Mouse (Mus musculus) hindbrain, embryonic 13.5 days (tissue): Measurements from ENCODE around the gene Coro2a. TPM values are rescaled to one million over a fixed set of nuclear protein-coding genes. Genes with fewer than 3 reads are reported as not detected.

Experiments
- ATAC-seq: fragments of 200-750 bp; cut with Nextera tagmentation; 2 replicates; pipeline ENCODE4 v1.8.0; 2017; ENCODE audit warnings: moderate TSS enrichment; ENCODE audit not compliant: low FRiP score
- H3K27ac ChIP-seq: fragments of 300-500 bp; sonication (generic); 2 replicates; pipeline ENCODE4 v1.5.1; 2015; ENCODE audit warnings: inconsistent platforms, mild to moderate bottlenecking, moderate library complexity
- H3K27me3 ChIP-seq: fragments of 300-500 bp; sonication (generic); 2 replicates; pipeline ENCODE4 v1.6.1; 2015; ENCODE audit warnings: mild to moderate bottlenecking, inconsistent platforms
- H3K36me3 ChIP-seq: fragments of 300-500 bp; sonication (generic); 2 replicates; pipeline ENCODE4 v1.6.1; 2015; ENCODE audit warnings: mild to moderate bottlenecking, inconsistent platforms
- H3K4me1 ChIP-seq: fragments of 300-500 bp; sonication (generic); replicated peaks from 2 replicates; pipeline ENCODE4 v1.6.1; 2015; ENCODE audit warnings: inconsistent platforms
- H3K4me2 ChIP-seq: fragments of 300-500 bp; sonication (generic); 2 replicates; pipeline ENCODE4 v1.6.1; 2015; ENCODE audit warnings: inconsistent platforms, mild to moderate bottlenecking, moderate library complexity
- H3K4me3 ChIP-seq: fragments of 300-500 bp; sonication (generic); 2 replicates; pipeline ENCODE4 v1.5.1; 2015; ENCODE audit warnings: mild to moderate bottlenecking, inconsistent platforms
- H3K9ac ChIP-seq: fragments of 300-500 bp; sonication (generic); 2 replicates; pipeline ENCODE4 v1.6.1; 2015; ENCODE audit warnings: mild to moderate bottlenecking, inconsistent platforms
- H3K9me3 ChIP-seq: fragments of 300-500 bp; sonication (generic); 2 replicates; pipeline ENCODE4 v1.6.1; 2016; ENCODE audit warnings: inconsistent platforms
- WGBS: fragments of 180-500 bp; shearing (Covaris S2); methylation state at CpG from one replicate; pipeline ENCODE4 v1.1.7; 2015; 5-methylcytosine and 5-hydroxymethylcytosine counted together
- polyA plus RNA-seq: library from polyadenylated mRNA; unstranded; fragments of >200 nt; fragmentation: Nextera tagmentation; extraction: Ambion mirVana; gene quantifications from 2 replicates; pipeline ENCODE4 v1.2.1, GENCODE M21; 2015

Coro2a gene
- polyA plus RNA-seq, 1 experiment from 2014 or later = 6.0 TPM

DNA sequence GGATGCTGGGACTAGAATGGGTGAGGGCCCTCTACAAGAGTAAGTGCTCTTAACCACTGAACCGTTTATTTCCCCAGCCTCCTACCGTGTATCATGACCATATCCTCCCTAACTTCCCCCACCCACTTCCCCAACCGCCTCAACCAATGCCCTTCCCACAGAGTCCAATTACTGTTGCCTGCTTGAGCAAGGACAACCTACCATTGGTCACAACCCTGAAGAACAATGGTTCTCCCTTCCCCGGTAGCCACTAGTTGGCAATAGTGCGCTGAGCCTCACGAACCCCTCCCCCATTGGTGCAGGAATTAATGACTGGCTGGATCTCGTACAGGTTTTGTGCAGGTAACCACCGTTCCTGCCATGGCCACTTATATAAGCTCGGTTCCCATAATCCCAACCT is 28.4 kb upstream of the Coro2a start:
- no peak for ATAC-seq
- H3K9ac ChIP-seq = no peak overlapping the region
- peaks cover 7% of the 10 kb centered on the region for H3K4me1 ChIP-seq
- no peaks in the 10 kb centered on the region for H3K9me3 ChIP-seq
- no peak overlapping the region for H3K4me2 ChIP-seq
- H3K36me3 ChIP-seq = no peaks in the 10 kb centered on the region
- H3K27ac ChIP-seq = no peak overlapping the region
- H3K27me3 ChIP-seq = peaks cover 6% of the 10 kb centered on the region; the same call in 1 of the 2 replicates
- H3K4me3 ChIP-seq = no peak overlapping the region
- 55% methylated on average over 9 of the region's 9 CpGs for WGBS

DNA sequence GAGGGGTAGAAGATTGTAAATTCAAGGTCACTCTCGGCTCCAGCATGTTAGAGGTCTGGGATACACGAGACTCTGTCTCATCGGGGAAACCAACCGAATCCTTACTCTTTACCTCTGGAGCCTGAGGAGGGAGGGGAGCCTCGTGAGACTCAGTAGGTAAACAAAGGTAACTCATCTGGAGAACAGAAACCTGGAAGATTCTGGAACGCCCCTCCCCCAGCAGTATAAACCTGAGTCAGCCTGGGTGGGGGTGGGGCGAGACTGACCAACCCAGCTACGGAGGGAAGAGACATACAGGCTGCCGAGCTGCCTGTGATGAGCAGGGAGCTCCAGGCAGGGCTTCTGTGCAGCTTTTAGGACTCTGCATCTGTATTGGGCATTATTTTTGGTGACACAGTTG is 26.9 kb upstream of the Coro2a start:
- no peak overlapping the region for H3K27ac ChIP-seq
- 45% methylated on average over 9 of the region's 9 CpGs for WGBS
- H3K4me1 ChIP-seq = peaks cover 7% of the 10 kb centered on the region
- H3K27me3 ChIP-seq = 0 out of 2 replicates have a peak, but pooled peaks cover 6% of the 10 kb centered on the region
- no peak overlapping the region for H3K9ac ChIP-seq
- H3K4me2 ChIP-seq = no peak overlapping the region
- H3K4me3 ChIP-seq = no peak overlapping the region
- ATAC-seq = no peak
- H3K9me3 ChIP-seq = no peaks in the 10 kb centered on the region
- H3K36me3 ChIP-seq = no peaks in the 10 kb centered on the region

DNA sequence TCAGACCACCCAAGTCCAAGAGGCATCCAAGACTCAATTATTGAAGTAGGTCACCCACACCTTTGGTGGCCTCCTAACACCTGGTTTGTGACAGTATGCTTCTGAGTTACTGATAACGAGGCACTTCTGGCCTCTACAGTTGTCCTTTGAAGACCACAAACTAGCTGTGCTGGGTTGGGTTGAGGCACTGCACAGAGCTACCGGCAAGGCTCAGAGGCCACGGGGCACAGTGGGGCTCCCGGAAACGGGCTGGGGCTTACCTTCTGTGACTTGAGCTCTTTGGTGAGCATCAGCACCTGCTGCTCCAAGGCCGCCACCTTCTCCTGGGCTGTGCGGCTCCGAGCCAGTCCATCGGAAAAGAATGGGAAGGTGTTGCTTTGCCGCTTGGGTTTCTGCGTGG is 26.1 kb upstream of the Coro2a start:
- no peak overlapping the region for H3K4me3 ChIP-seq
- H3K4me1 ChIP-seq = peaks cover 7% of the 10 kb centered on the region
- H3K4me2 ChIP-seq = no peak overlapping the region
- H3K9me3 ChIP-seq = no peaks in the 10 kb centered on the region
- WGBS = 89% methylated on average over 11 of the region's 11 CpGs
- no peak overlapping the region for H3K27ac ChIP-seq
- H3K36me3 ChIP-seq = no peaks in the 10 kb centered on the region
- ATAC-seq = no peak
- no peak overlapping the region for H3K9ac ChIP-seq
- H3K27me3 ChIP-seq = 0 out of 2 replicates have a peak, but pooled peaks cover 6% of the 10 kb centered on the region

DNA sequence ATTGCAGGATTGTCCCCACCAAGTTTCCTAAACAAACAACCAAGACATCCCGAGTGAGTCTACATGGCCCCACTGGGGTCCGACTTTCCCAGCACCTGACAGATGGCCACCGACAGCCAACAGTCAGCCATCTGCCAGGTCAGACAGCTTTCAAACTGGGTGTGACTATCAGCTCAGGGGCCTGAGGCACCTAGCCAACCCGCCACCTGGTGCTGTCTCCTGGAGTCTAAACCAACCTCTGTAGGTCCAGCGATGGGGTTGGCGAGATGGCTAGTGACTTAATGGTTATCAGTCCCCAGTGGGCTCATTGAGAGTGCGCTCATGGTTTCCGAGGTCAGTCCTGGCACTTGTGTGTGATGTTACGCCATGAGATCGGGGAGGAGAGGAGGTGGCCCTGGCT is 23.1 kb upstream of the Coro2a start:
- no peak for ATAC-seq
- WGBS = 76% methylated on average over 10 of the region's 10 CpGs

DNA sequence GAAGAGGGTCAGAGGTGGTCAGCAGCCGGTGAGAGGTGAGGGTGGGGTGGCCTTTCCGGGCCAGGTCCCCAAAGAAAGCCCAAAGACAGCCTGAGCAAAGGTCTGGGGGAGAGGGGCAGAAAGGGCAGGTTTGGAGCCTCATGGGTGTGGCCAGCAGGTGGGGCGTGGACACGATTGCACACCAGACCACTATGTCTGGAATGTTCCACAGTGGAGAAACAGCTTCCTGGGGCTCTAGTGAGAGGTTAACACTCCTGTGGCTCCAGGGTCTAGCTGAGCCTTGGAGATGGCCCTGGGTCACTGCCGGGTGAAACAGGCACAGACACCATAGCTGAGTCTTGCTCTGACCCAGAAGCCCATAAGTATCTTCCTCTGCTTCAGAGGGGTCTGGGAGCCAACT is 21.0 kb upstream of the Coro2a start:
- H3K36me3 ChIP-seq = no peaks in the 10 kb centered on the region
- 88% methylated on average over 5 of the region's 5 CpGs for WGBS
- H3K9me3 ChIP-seq = no peaks in the 10 kb centered on the region
- H3K27ac ChIP-seq = no peak overlapping the region
- H3K9ac ChIP-seq = no peak overlapping the region
- H3K4me1 ChIP-seq = peaks cover 5% of the 10 kb centered on the region; the same call in 1 of the 2 replicates
- ATAC-seq = no peak
- no peak overlapping the region for H3K4me2 ChIP-seq
- peaks cover 25% of the 10 kb centered on the region for H3K27me3 ChIP-seq
- no peak overlapping the region for H3K4me3 ChIP-seq

More for the DNA sequence above, 23.1 kb upstream of the Coro2a start:
- Histone ChIP-seq H3K27me3 (peaks cover 17% of the 10 kb centered on the region), H3K4me1 (peaks cover 12% of the 10 kb centered on the region), H3K27ac (no peak overlapping the region), H3K4me2 (no peak overlapping the region), H3K9me3 (no peaks in the 10 kb centered on the region), H3K9ac (no peak overlapping the region), H3K36me3 (no peaks in the 10 kb centered on the region), H3K4me3 (no peak overlapping the region)

DNA sequence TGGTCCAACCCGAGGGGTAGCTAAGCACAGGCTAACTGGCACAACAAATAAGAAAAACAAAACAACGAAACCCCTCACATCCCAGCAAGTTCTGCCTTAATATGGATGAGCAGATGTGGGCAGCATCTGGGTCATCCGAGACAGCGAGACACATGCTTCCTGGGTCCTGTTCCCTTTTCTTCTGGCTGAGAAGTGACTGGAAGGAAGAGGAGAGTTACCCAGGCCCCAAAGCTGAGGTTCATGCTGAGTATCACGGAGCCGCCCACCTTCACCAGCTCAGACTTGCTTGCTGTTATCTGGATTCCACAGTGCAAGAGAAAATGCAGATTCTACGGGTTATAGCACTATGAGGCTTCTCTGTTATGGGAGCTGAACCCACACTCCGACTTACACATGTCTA is 18.9 kb upstream of the Coro2a start:
- Histone ChIP-seq H3K9me3 (no peaks in the 10 kb centered on the region), H3K4me2 (no peak overlapping the region), H3K27ac (no peak overlapping the region), H3K36me3 (no peaks in the 10 kb centered on the region), H3K9ac (no peak overlapping the region), H3K4me3 (no peak overlapping the region), H3K4me1 (peaks cover 5% of the 10 kb centered on the region; the same call in 1 of the 2 replicates), H3K27me3 (peaks cover 25% of the 10 kb centered on the region)
- no peak for ATAC-seq
- WGBS = 82% methylated on average over 8 of the region's 8 CpGs

DNA sequence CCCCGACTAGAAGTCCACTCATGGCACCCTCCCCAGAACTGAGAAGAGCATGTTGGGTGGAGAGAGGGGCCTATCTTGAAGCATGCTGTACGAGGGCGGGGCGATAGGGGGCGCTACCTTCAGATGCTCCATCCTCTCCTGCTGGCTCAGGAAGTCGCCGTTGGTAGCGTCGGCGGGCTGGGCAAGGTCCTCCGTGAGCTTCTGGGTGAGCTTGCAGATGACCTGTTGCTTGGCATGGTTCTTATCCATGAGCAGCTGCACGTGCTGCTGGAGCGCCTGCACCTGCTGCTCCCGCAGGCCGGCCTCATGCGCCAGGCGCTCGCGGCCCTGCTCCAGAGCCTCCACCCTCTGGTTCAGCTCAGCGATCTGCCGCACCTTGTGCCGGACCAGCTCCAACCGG is 18.3 kb upstream of the Coro2a start:
- WGBS = 9% methylated on average over 23 of the region's 23 CpGs
- ATAC-seq = no peak
- H3K9ac ChIP-seq = no peak overlapping the region
- H3K27me3 ChIP-seq = peaks cover 26% of the 10 kb centered on the region
- H3K4me3 ChIP-seq = no peak overlapping the region
- peak overlapping the region; percentile 19; the same call in 1 of the 2 replicates for H3K4me2 ChIP-seq
- peaks cover 5% of the 10 kb centered on the region; the same call in 1 of the 2 replicates for H3K4me1 ChIP-seq
- H3K9me3 ChIP-seq = no peaks in the 10 kb centered on the region
- H3K36me3 ChIP-seq = no peaks in the 10 kb centered on the region
- H3K27ac ChIP-seq = no peak overlapping the region

DNA sequence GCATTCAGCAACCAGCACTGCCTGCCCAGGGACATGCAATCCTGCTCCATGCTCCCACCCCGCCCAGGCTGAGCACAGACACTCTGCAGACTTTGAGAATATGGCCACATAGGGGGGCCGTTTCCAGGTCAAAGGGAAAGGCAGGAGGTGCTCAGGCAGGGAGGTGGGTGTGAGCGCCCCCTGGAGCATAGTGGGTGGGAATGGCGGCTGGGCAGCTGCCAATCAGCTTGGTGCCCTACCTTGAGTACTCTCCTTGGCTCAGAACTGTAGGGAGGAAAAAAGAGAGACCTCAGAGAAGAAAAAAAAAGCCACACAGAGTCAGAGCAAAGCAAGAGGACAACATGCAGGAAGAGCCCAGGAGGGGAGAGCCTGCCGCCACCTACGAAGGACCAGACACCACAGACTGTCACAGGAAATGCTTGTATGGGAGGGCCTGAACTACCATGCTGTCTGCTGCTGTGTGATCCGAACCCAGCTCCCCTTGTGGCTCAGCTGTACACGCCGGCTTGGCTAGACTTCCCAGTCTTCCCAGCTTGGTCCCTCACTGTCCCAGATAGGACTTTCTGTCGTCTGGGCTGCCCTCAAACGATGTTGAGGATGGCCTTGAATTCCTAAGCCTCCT is 16.3 kb upstream of the Coro2a start:
- no peak overlapping the region for H3K27ac ChIP-seq
- no peaks in the 10 kb centered on the region for H3K9me3 ChIP-seq
- ATAC-seq = no peak
- no peaks in the 10 kb centered on the region for H3K36me3 ChIP-seq
- no peak overlapping the region for H3K4me3 ChIP-seq
- peaks cover 5% of the 10 kb centered on the region; the same call in 1 of the 2 replicates for H3K4me1 ChIP-seq
- no peak overlapping the region for H3K4me2 ChIP-seq
- H3K27me3 ChIP-seq = peaks cover 33% of the 10 kb centered on the region
- H3K9ac ChIP-seq = no peak overlapping the region
- 62% methylated on average over 11 of the region's 11 CpGs for WGBS

DNA sequence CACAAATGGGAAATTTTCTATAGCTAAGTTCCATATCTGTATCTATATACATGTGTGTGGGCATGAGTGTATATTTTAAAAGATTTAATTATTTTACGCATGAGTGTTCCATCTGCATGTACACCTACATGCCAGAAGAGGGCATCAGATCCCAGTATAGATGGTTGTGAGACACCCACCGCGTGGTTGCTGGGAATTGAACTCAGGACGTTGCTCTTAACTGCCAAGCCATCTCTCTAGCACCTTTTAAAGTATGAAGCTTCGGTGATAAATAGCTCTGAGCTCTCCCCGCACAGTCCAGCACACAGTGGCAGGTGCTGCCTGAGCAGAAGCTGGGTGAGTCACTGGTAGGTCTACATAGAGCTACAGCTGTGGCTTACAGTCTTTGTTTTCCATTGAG is 15.4 kb upstream of the Coro2a start:
- Histone ChIP-seq H3K4me2 (no peak overlapping the region), H3K4me1 (peaks cover 5% of the 10 kb centered on the region; the same call in 1 of the 2 replicates), H3K36me3 (no peaks in the 10 kb centered on the region), H3K27me3 (peaks cover 33% of the 10 kb centered on the region), H3K9ac (no peak overlapping the region), H3K27ac (no peak overlapping the region), H3K4me3 (no peak overlapping the region), H3K9me3 (no peaks in the 10 kb centered on the region)
- 83% methylated on average over 6 of the region's 6 CpGs for WGBS
- no peak for ATAC-seq

DNA sequence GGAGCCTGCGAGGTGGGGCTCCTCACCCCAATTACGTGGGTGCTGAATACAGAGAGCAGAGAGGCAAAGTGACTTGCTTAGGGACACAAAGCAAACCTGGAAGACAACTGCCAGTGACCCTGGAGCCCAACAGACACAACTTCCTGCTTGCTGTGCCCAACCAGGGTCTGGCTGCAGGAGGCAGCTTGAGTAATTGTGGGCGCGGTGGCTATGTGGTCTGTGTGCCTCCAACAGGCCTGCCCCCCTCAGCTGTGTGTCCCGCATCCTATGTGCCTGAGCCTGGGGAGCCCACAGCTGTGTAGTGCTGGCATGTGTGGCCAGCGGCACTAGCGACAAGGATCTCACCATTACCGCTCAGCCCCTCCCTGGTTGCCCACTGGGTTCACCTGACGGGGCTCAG is 12.6 kb upstream of the Coro2a start:
- Histone ChIP-seq H3K9me3 (no peaks in the 10 kb centered on the region), H3K9ac (no peak overlapping the region), H3K4me3 (no peak overlapping the region), H3K27me3 (peaks cover 27% of the 10 kb centered on the region), H3K36me3 (no peaks in the 10 kb centered on the region), H3K4me1 (no peaks in the 10 kb centered on the region), H3K4me2 (no peak overlapping the region), H3K27ac (no peak overlapping the region)
- 76% methylated on average over 9 of the region's 9 CpGs for WGBS
- ATAC-seq = no peak

DNA sequence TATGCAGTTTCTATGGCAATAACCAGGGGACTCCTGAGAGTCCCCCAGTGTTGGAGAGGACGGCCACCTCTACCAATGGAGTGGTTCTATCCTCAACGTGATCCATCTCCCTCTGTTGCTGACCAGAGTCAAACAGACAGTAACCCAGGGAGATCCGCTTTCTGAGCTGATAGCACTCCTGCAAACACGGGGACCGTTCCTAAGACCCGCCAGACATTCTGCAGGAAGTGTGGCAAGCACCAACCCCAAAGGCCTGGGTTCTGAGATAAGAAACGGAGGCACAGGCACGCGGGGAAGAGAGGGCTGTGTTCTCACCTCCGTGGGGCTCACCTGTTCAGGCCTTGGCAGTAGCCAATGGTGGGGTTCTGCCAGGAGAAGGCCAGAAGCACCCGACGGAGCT is 11.6 kb upstream of the Coro2a start:
- H3K4me2 ChIP-seq = no peak overlapping the region
- no peaks in the 10 kb centered on the region for H3K4me1 ChIP-seq
- no peak overlapping the region for H3K9ac ChIP-seq
- no peak overlapping the region for H3K27ac ChIP-seq
- H3K36me3 ChIP-seq = no peaks in the 10 kb centered on the region
- H3K4me3 ChIP-seq = no peak overlapping the region
- peaks cover 33% of the 10 kb centered on the region for H3K27me3 ChIP-seq
- no peaks in the 10 kb centered on the region for H3K9me3 ChIP-seq
- 82% methylated on average over 12 of the region's 12 CpGs for WGBS
- no peak for ATAC-seq

DNA sequence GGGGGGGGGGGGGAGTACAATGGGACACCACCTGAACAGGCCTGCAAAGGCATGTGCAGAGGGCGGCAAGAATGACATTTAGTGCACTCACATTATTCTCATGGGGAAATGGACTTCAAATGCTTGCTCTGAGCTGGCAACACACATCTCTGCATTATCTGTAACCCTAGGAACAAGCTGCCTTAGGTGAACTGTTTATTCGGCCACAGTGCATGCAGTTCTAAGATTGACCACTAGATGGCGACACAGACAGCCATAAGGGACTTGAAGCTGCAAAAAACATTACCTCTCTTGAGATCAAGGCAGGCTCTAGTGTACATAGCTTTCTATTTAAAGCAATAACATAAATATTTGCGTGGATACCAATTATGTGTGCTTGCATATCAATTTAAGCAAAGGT is 9.2 kb upstream of the Coro2a start:
- Histone ChIP-seq H3K27me3 (peaks cover 37% of the 10 kb centered on the region), H3K36me3 (no peaks in the 10 kb centered on the region), H3K4me2 (no peak overlapping the region), H3K9ac (peak overlapping the region; percentile 6; the same call in 1 of the 2 replicates), H3K27ac (no peak overlapping the region), H3K4me1 (no peaks in the 10 kb centered on the region), H3K4me3 (no peak overlapping the region), H3K9me3 (no peaks in the 10 kb centered on the region)
- ATAC-seq = 0 out of 2 replicates have a peak, but pooled peaks have one; percentile 44
- 3% methylated on average over 4 of the region's 4 CpGs for WGBS

DNA sequence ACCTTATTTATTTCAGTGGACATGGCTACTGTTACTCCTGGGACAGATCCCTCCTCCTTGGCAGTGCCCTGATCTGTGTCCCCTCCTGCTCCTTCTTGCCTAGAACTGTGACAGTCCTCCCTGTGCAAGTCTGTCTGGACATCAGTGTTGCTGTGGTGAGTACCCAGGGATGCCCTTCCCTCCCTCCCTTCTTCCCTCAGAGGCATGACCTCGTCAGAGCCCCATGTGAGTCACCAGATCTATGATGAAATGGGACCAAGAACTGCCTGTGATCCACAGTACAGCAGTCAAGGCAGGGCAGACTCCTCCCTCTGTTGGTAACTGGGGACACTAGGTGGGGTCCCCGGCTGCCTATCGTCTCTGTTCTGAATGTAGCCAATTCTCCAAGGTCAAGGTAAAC is 5.6 kb upstream of the Coro2a start:
- peaks cover 50% of the 10 kb centered on the region for H3K27me3 ChIP-seq
- H3K27ac ChIP-seq = no peak overlapping the region
- no peaks in the 10 kb centered on the region for H3K36me3 ChIP-seq
- H3K4me2 ChIP-seq = no peak overlapping the region
- H3K9ac ChIP-seq = no peak overlapping the region
- WGBS = 70% methylated on average over 3 of the region's 3 CpGs
- no peaks in the 10 kb centered on the region for H3K9me3 ChIP-seq
- peaks cover 10% of the 10 kb centered on the region; the same call in 1 of the 2 replicates for H3K4me1 ChIP-seq
- no peak overlapping the region for H3K4me3 ChIP-seq
- no peak for ATAC-seq
